ENCODE assay signal across 8 mouse cellular contexts in genomic region chr11:58009051-58009515, GRCm38 (mm10). TPM values are rescaled to one million over a fixed set of nuclear protein-coding genes. Genes with fewer than 3 reads are reported as not detected.
DNase-seq lines count a peak whose midpoint lies in the region; ATAC-seq lines count a peak whose summit lies in the region.

TSS of gene Larp1 (plus strand) at chr11:58009064.

- no peak for DNase-seq in layer of hippocampus, adult 8-10 months (ENCODE audit: low spot score in 2 of 2)
- DNase-seq in layer of hippocampus, adult 9-10 months (ENCODE audit: low spot score), result no peak
- DNase-seq in T-cell, adult 2 months (ENCODE audit: low spot score), result peak; percentile 31
- DNase-seq in left cerebral cortex, postnatal 10 days (ENCODE audit: extremely low spot score in 1 of 2, low spot score in 2 of 2), result no peak
- no peak for DNase-seq in right cerebral cortex, adult 2 months (ENCODE audit: low spot score in 2 of 2)

- peak within 1 kb of the TSS; percentile 96 for H3K4me3 ChIP-seq in embryonic facial prominence, embryonic 12.5 days
- H3K4me3 ChIP-seq in heart, embryonic 13.5 days, result peak within 1 kb of the TSS; percentile 100
- H3K4me3 ChIP-seq in midbrain, embryonic 15.5 days, result peak within 1 kb of the TSS; percentile 94

- H3K27me3 ChIP-seq in embryonic facial prominence, embryonic 12.5 days, result no peaks in the 10 kb centered on the region
- H3K27me3 ChIP-seq in heart, embryonic 13.5 days (replicated peaks), result no peaks in the 10 kb centered on the region
- no peaks in the 10 kb centered on the region for H3K27me3 ChIP-seq in midbrain, embryonic 15.5 days (replicated peaks)

- intact Hi-C loops in left cerebral cortex, postnatal 10 days (cut with DNase I), result no loop called here

- H3K9ac ChIP-seq in embryonic facial prominence, embryonic 12.5 days, result peak within 1 kb of the TSS; percentile 95
- H3K9ac ChIP-seq in heart, embryonic 13.5 days, result peak within 1 kb of the TSS; percentile 99
- peak within 1 kb of the TSS; percentile 84 for H3K9ac ChIP-seq in midbrain, embryonic 15.5 days

- no peaks in the 10 kb centered on the region for H3K36me3 ChIP-seq in embryonic facial prominence, embryonic 12.5 days
- H3K36me3 ChIP-seq in heart, embryonic 13.5 days, result no peaks in the 10 kb centered on the region
- no peaks in the 10 kb centered on the region for H3K36me3 ChIP-seq in midbrain, embryonic 15.5 days (replicated peaks)

- peak within 1 kb of the TSS; percentile 88 for H3K4me2 ChIP-seq in embryonic facial prominence, embryonic 12.5 days (replicated peaks)
- peak within 1 kb of the TSS; percentile 94 for H3K4me2 ChIP-seq in heart, embryonic 13.5 days
- peak within 1 kb of the TSS; percentile 89 for H3K4me2 ChIP-seq in midbrain, embryonic 15.5 days

- peaks cover 13% of the 10 kb centered on the region for H3K4me1 ChIP-seq in embryonic facial prominence, embryonic 12.5 days
- H3K4me1 ChIP-seq in heart, embryonic 13.5 days, result peaks cover 45% of the 10 kb centered on the region
- H3K4me1 ChIP-seq in midbrain, embryonic 15.5 days, result peaks cover 28% of the 10 kb centered on the region

- under 1% methylated on average over 74 of the region's 84 CpGs for WGBS in embryonic facial prominence, embryonic 12.5 days
- WGBS in heart, embryonic 13.5 days, result 0% methylated on average over 45 of the region's 84 CpGs
- WGBS in midbrain, embryonic 15.5 days, result under 1% methylated on average over 71 of the region's 84 CpGs

- peak; percentile 31; the same call in 1 of the 2 replicates for ATAC-seq in embryonic facial prominence, embryonic 12.5 days (ENCODE audit: insufficient number of reproducible peaks, insufficient read depth, low FRiP score, low TSS enrichment)
- no peak; the same call in 1 of the 2 replicates for ATAC-seq in heart, embryonic 13.5 days (ENCODE audit: extremely low read depth, insufficient number of reproducible peaks, low FRiP score, low TSS enrichment)
- ATAC-seq in midbrain, embryonic 15.5 days (replicated peaks), result no peak

- peak within 1 kb of the TSS; percentile 88 for H3K27ac ChIP-seq in embryonic facial prominence, embryonic 12.5 days
- peak within 1 kb of the TSS; percentile 93 for H3K27ac ChIP-seq in heart, embryonic 13.5 days (replicated peaks)
- peak within 1 kb of the TSS; percentile 92 for H3K27ac ChIP-seq in midbrain, embryonic 15.5 days

- no peaks in the 10 kb centered on the region for H3K9me3 ChIP-seq in embryonic facial prominence, embryonic 12.5 days
- no peaks in the 10 kb centered on the region for H3K9me3 ChIP-seq in heart, embryonic 13.5 days
- no peaks in the 10 kb centered on the region for H3K9me3 ChIP-seq in midbrain, embryonic 15.5 days

RNA-seq across cellular contexts. Expression of gene Larp1, which starts in this region (rescaled TPM):
- total RNA-seq in layer of hippocampus, adult 8-10 months (2022), result 10 to 100 TPM; 91.6 to 96.7 (median 94.3) TPM
- polyA plus RNA-seq in embryonic facial prominence, embryonic 12.5 days (2016; fragmentation: Nextera tagmentation; extraction: Ambion mirVana), result 17.5 and 23.7 TPM in 2 replicates
- polyA plus RNA-seq in heart, embryonic 13.5 days (2015; fragmentation: Nextera tagmentation; extraction: Ambion mirVana), result 11.7 and 12.8 TPM in 2 replicates
- total RNA-seq in left cerebral cortex, postnatal 10 days (2021), result 10 to 100 TPM; 86.2 to 89.1 TPM
- 22.1 and 22.8 TPM in 2 replicates for polyA plus RNA-seq in midbrain, embryonic 15.5 days (2015; fragmentation: Nextera tagmentation; extraction: Ambion mirVana)
